ENCODE assay signal across 11 mouse cellular contexts in the genomic region with DNA sequence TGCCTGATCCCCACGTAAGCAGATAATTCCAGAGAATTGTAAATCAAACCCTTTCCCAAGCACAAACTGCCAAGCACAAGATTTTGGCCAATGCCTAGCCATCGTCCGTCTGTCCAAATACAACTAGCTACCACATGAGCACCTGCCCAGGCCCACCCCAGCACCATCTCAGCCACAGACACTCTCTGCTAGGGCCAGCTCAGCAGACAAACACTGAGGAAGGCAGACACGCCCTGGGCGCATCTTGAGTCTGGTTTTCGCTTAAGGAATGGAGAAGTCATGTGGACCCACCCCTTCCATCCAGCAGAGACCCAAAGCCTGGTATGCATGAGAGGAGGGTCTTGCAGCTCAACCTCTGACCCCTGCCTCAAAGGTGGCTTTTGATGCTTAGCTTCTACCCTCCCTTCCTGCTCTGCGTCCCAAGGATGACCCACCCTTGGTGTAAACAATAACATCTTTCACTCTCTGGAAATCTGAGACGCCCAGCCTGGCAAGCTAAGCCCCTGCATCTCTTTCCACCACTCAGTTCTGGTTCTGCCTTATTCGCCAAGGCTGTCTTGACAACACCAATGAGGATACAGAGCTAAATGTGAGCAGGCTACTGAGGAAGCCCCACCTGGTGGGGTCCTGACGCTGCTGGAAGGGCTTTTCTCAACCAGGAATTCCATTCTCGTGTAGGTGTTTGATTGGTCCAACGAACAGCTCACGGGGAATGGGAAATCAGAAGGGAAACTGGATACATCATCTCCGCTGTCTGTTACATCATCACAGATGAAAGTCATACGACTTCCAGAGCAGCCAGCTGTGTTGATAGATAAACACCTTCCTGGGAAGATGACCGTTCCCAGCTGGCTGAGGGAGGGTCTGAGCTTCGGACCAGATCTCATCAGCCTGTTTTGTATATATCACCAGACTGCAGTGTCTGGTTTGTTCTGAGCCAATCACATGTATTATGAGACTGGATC. TPM values are rescaled to one million over a fixed set of nuclear protein-coding genes. Genes with fewer than 3 reads are reported as not detected.
DNase-seq lines count a peak whose midpoint lies in the region; ATAC-seq and TF ChIP-seq lines count a peak whose summit lies in the region.
"Had no signal": no experiment of that assay in that cellular context is flagged by ENCODE, and none has a peak within 500 bp of the region (broad histone marks: within the 10 kb centered on the region; RNA-seq: fewer than 3 reads in every experiment).

No protein-coding gene starts in this region.

- no peak overlapping the region for H3K27ac ChIP-seq in lung, embryonic 15.5 days
- H3K27ac ChIP-seq: liver, embryonic 14.5 days had no signal

- intact Hi-C loops in left cerebral cortex, postnatal 36 days (cut with DNase I), result no loop called here

- WGBS in lung, embryonic 15.5 days, result 36% methylated on average over 17 of the region's 17 CpGs
- WGBS in lung, adult 2 months, result 54% methylated on average over 17 of the region's 17 CpGs

- peaks cover 12% of the 10 kb centered on the region; the same call in 1 of the 2 replicates for H3K4me1 ChIP-seq in lung, embryonic 15.5 days
- no peaks in the 10 kb centered on the region; the same call in 1 of the 2 replicates for H3K4me1 ChIP-seq in lung, adult 2 months (ENCODE audit: control insufficient read depth, insufficient read depth, low read length)

- no peaks in the 10 kb centered on the region for H3K36me3 ChIP-seq in lung, embryonic 15.5 days

- H3K4me3 ChIP-seq in lung, embryonic 15.5 days, result no peak overlapping the region
- no peak overlapping the region for H3K4me3 ChIP-seq in lung, adult 2 months (replicated peaks; ENCODE audit: extremely low read depth, low read depth, low read length)

- TF ChIP-seq POLR2A in lung, adult 2 months (IDR thresholded peaks at IDR 0.05; ENCODE audit: borderline replicate concordance, extremely low read depth, low read depth, low read length), result no peak

- no peaks in the 10 kb centered on the region for H3K27me3 ChIP-seq in lung, embryonic 15.5 days

- no peaks in the 10 kb centered on the region for H3K9me3 ChIP-seq in lung, embryonic 15.5 days

- no peak for DNase-seq in lung, adult 2 months
- peak; percentile 11 for DNase-seq in WW6 (ENCODE audit: low read depth, low spot score)
- peak; percentile 41 for DNase-seq in embryo, embryonic 9.5 days (ENCODE audit: extremely low spot score)
- DNase-seq in mesoderm, embryonic 11.5 days (ENCODE audit: low read depth, low spot score), result peak; percentile 63
- DNase-seq in frontal cortex, postnatal 25 days (ENCODE audit: low spot score in 2 of 2), result no peak
- DNase-seq in left cerebral cortex, postnatal 36 days (ENCODE audit: low spot score in 2 of 2), result no peak
- DNase-seq: cerebellum, adult 9-10 months; heart, postnatal 36 days; kidney, adult 9 months had no signal

- H3K4me2 ChIP-seq in lung, embryonic 15.5 days, result no peak overlapping the region

- no peak overlapping the region for H3K9ac ChIP-seq in lung, embryonic 15.5 days
- H3K9ac ChIP-seq: liver, embryonic 14.5 days had no signal

- no peak for TF ChIP-seq CTCF in lung, adult 2 months (IDR thresholded peaks at IDR 0.05; ENCODE audit: insufficient read depth, low read length)

- ATAC-seq in lung, embryonic 15.5 days (ENCODE audit: borderline replicate concordance, extremely low read depth, low FRiP score, low TSS enrichment), result peak; percentile 47; the same call in 1 of the 2 replicates

RNA-seq across cellular contexts. Expression of gene Ltbp2, which starts 17.9 kb away (rescaled TPM):
- 12.8 and 15.1 TPM in 2 replicates for polyA plus RNA-seq in lung, embryonic 15.5 days (2015; fragmentation: Nextera tagmentation; extraction: Ambion mirVana)
- 91.3 and 96.8 TPM in 2 replicates for polyA plus RNA-seq in lung, adult 2 months (2012; rRNA removed)
- under 1 TPM; 0.41 to 0.52 TPM for total RNA-seq in left cerebral cortex, postnatal 36 days (2021)

Comparison
In these comparisons a context has a peak if more than half of its experiments do, and no peak if none do; other contexts are left out.
1. DNase-seq: peak in WW6 (single experiment), embryo, embryonic 9.5 days (single experiment) and mesoderm, embryonic 11.5 days (single experiment); none in lung, adult 2 months (single experiment), frontal cortex, postnatal 25 days (0 of 2) and left cerebral cortex, postnatal 36 days (0 of 2).